In genomic region chr9:67584871-67585270, GRCm38 (mm10) we compare ENCODE assay signal across 10 mouse cellular contexts. TPM values are rescaled to one million over a fixed set of nuclear protein-coding genes. Genes with fewer than 3 reads are reported as not detected.
DNase-seq lines count a peak whose midpoint lies in the region; ATAC-seq lines count a peak whose summit lies in the region.
"Had no signal": no experiment of that assay in that cellular context is flagged by ENCODE, and none has a peak within 500 bp of the region (broad histone marks: within the 10 kb centered on the region; RNA-seq: fewer than 3 reads in every experiment).

No protein-coding gene starts in this region.

- H3K4me3 ChIP-seq in heart, embryonic 15.5 days: no peak overlapping the region
- H3K4me3 ChIP-seq in midbrain, embryonic 16.5 days (ENCODE audit: low read depth, low read length): no peak overlapping the region
- H3K4me3 ChIP-seq: midbrain, embryonic 12.5 days had no signal

- H3K9ac ChIP-seq in heart, embryonic 15.5 days: no peak overlapping the region
- no peak overlapping the region for H3K9ac ChIP-seq in midbrain, embryonic 16.5 days (ENCODE audit: low read depth, low read length)
- H3K9ac ChIP-seq: midbrain, embryonic 12.5 days had no signal

- peak; percentile 48 for DNase-seq in urinary bladder, postnatal 14 days (ENCODE audit: low spot score)
- no peak for DNase-seq in urinary bladder, postnatal 25 days (ENCODE audit: low spot score)
- peak; percentile 56 to 75 for DNase-seq in kidney, postnatal 25 days
- peak; percentile 14 for DNase-seq in testis, postnatal 14 days (ENCODE audit: low spot score)
- no peak for DNase-seq in yolk sac, embryonic 10.5 days (ENCODE audit: low spot score)
- no peak for DNase-seq in layer of hippocampus, adult 18-20 months (ENCODE audit: low spot score in 2 of 2)
- DNase-seq: right cerebral cortex, postnatal 14 days had no signal

- no peaks in the 10 kb centered on the region for H3K9me3 ChIP-seq in heart, embryonic 15.5 days (replicated peaks)
- H3K9me3 ChIP-seq in midbrain, embryonic 16.5 days (replicated peaks; ENCODE audit: control insufficient read depth, low read length, poor library complexity, severe bottlenecking): no peaks in the 10 kb centered on the region
- H3K9me3 ChIP-seq: midbrain, embryonic 12.5 days had no signal

- WGBS in heart, embryonic 15.5 days: 64% methylated on average over 10 of the region's 10 CpGs
- WGBS in midbrain, embryonic 16.5 days: 89% methylated on average over 10 of the region's 10 CpGs

- H3K27me3 ChIP-seq in heart, embryonic 15.5 days: no peaks in the 10 kb centered on the region
- H3K27me3 ChIP-seq in midbrain, embryonic 16.5 days (ENCODE audit: control insufficient read depth, insufficient read depth, low read depth, low read length): no peaks in the 10 kb centered on the region
- H3K27me3 ChIP-seq: midbrain, embryonic 12.5 days had no signal

- H3K27ac ChIP-seq in heart, embryonic 15.5 days: peak overlapping the region; percentile 60
- no peak overlapping the region for H3K27ac ChIP-seq in midbrain, embryonic 16.5 days (ENCODE audit: low read length)
- H3K27ac ChIP-seq: midbrain, embryonic 12.5 days had no signal

- peaks cover 86% of the 10 kb centered on the region for H3K4me1 ChIP-seq in heart, embryonic 15.5 days (replicated peaks)
- H3K4me1 ChIP-seq in midbrain, embryonic 16.5 days (ENCODE audit: control insufficient read depth, insufficient read depth, low read length): no peaks in the 10 kb centered on the region
- H3K4me1 ChIP-seq: midbrain, embryonic 12.5 days had no signal

- H3K36me3 ChIP-seq in heart, embryonic 15.5 days: no peaks in the 10 kb centered on the region
- H3K36me3 ChIP-seq in midbrain, embryonic 16.5 days (ENCODE audit: control insufficient read depth, insufficient read depth, low read length): no peaks in the 10 kb centered on the region
- H3K36me3 ChIP-seq: midbrain, embryonic 12.5 days had no signal

- no peak overlapping the region for H3K4me2 ChIP-seq in heart, embryonic 15.5 days
- H3K4me2 ChIP-seq in midbrain, embryonic 16.5 days (ENCODE audit: low read length): no peak overlapping the region
- H3K4me2 ChIP-seq: midbrain, embryonic 12.5 days had no signal

- ATAC-seq in heart, embryonic 15.5 days (replicated peaks; ENCODE audit: insufficient number of reproducible peaks, insufficient read depth, low FRiP score, low read depth): no peak
- ATAC-seq in midbrain, embryonic 16.5 days: no peak

RNA-seq across cellular contexts. Expression of gene Tln2, which starts 25.4 kb away (rescaled TPM):
- polyA plus RNA-seq in heart, embryonic 15.5 days (2015; fragmentation: Nextera tagmentation; extraction: Ambion mirVana): 58.4 and 65.7 TPM in 2 replicates
- polyA plus RNA-seq in midbrain, embryonic 16.5 days (2015; fragmentation: Nextera tagmentation; extraction: Ambion mirVana): 24.8 and 26.7 TPM in 2 replicates
- 10 to 100 TPM; 80.6 to 94.3 TPM for total RNA-seq in layer of hippocampus, adult 18-20 months (2021)

Comparison
In these comparisons a context has a peak if more than half of its experiments do, and no peak if none do; other contexts are left out.
1. DNase-seq: peak in urinary bladder, postnatal 14 days (single experiment), kidney, postnatal 25 days (2 of 2) and testis, postnatal 14 days (single experiment); none in urinary bladder, postnatal 25 days (single experiment), yolk sac, embryonic 10.5 days (single experiment) and layer of hippocampus, adult 18-20 months (0 of 2).